Mouse (Mus musculus): ENCODE data around the gene Pkmyt1. TPM values are rescaled to one million over a fixed set of nuclear protein-coding genes. Genes with fewer than 3 reads are reported as not detected.
A peak's percentile ranks its signal among the peaks of the same experiment; 100 is the strongest.

Gene Pkmyt1
- total RNA-seq, 2 experiments from 2014 or later = 3.4 to 3.5 TPM

GRCm38 (mm10) chr17:23699131-23700077 lies 26.7 kb upstream of the Pkmyt1 start:
- 0 out of 2 replicates have a peak, but pooled peaks have one; percentile 13 for TF ChIP-seq CTCF (conservative IDR thresholded peaks at IDR 0.05)
- Histone ChIP-seq H3K4me3 (peak overlapping the region; percentile 59), H3K27ac (peak overlapping the region; percentile 71)
- DNase-seq (ENCODE audit: low spot score in 2 of 2) = no peak

- Histone ChIP-seq H3K4me3 (peak overlapping the region; percentile 59), H3K27ac (peak overlapping the region; percentile 71)
- peak; percentile 90 to 91 for DNase-seq (ENCODE audit: low spot score in 2 of 2)
- TF ChIP-seq CTCF (conservative IDR thresholded peaks at IDR 0.05) = peak; percentile 84
These were observed 26.1 kb upstream of the Pkmyt1 start for GRCm38 (mm10) chr17:23700079-23700478.

GRCm38 (mm10) chr17:23703301-23703700 lies 22.8 kb upstream of the Pkmyt1 start:
- Histone ChIP-seq H3K27ac (no peak overlapping the region), H3K4me3 (no peak overlapping the region)
- DNase-seq (ENCODE audit: low spot score in 2 of 2) = no peak
- TF ChIP-seq CTCF (conservative IDR thresholded peaks at IDR 0.05) = no peak

GRCm38 (mm10) chr17:23704741-23705140 lies 21.4 kb upstream of the Pkmyt1 start:
- peak; percentile 31 to 36 for DNase-seq (ENCODE audit: low spot score in 2 of 2)
- H3K27ac ChIP-seq = no peak overlapping the region
- no peak overlapping the region for H3K4me3 ChIP-seq
- TF ChIP-seq CTCF (conservative IDR thresholded peaks at IDR 0.05) = no peak

- Histone ChIP-seq H3K27ac (no peak overlapping the region), H3K4me3 (no peak overlapping the region)
- no peak for TF ChIP-seq CTCF (conservative IDR thresholded peaks at IDR 0.05)
- DNase-seq (ENCODE audit: low spot score in 2 of 2) = no peak
These were observed 20.5 kb upstream of the Pkmyt1 start for GRCm38 (mm10) chr17:23705525-23706104.

GRCm38 (mm10) chr17:23706212-23706611 lies 19.9 kb upstream of the Pkmyt1 start:
- no peak overlapping the region for H3K27ac ChIP-seq
- peak; percentile 96 for TF ChIP-seq CTCF (conservative IDR thresholded peaks at IDR 0.05)
- no peak overlapping the region for H3K4me3 ChIP-seq
- DNase-seq (ENCODE audit: low spot score in 2 of 2) = peak; percentile 53 to 80

GRCm38 (mm10) chr17:23717003-23717402 lies 9.1 kb upstream of the Pkmyt1 start:
- H3K4me3 ChIP-seq = no peak overlapping the region
- no peak for TF ChIP-seq CTCF (conservative IDR thresholded peaks at IDR 0.05)
- H3K27ac ChIP-seq = no peak overlapping the region
- no peak for DNase-seq (ENCODE audit: low spot score in 2 of 2)

- Histone ChIP-seq H3K27ac (no peak overlapping the region), H3K4me3 (no peak overlapping the region)
- TF ChIP-seq CTCF (conservative IDR thresholded peaks at IDR 0.05) = no peak
- no peak for DNase-seq (ENCODE audit: low spot score in 2 of 2)
These were observed 6.7 kb upstream of the Pkmyt1 start for GRCm38 (mm10) chr17:23719455-23719854.

- DNase-seq (ENCODE audit: low spot score in 2 of 2) = no peak
- H3K27ac ChIP-seq = no peak overlapping the region
- no peak overlapping the region for H3K4me3 ChIP-seq
- no peak for TF ChIP-seq CTCF (conservative IDR thresholded peaks at IDR 0.05)
These were observed 4.2 kb upstream of the Pkmyt1 start for GRCm38 (mm10) chr17:23721886-23722285.

GRCm38 (mm10) chr17:23722376-23723125 lies 3.6 kb upstream of the Pkmyt1 start, which contains the start of gene 1520401A03Rik:
Gene 1520401A03Rik, minus strand, starts transcription at chr17:23722783.
- Histone ChIP-seq H3K4me3 (no peak within 1 kb of the TSS), H3K27ac (no peak within 1 kb of the TSS)
- TF ChIP-seq CTCF (conservative IDR thresholded peaks at IDR 0.05) = no peak
- no peak for DNase-seq (ENCODE audit: low spot score in 2 of 2)

GRCm38 (mm10) chr17:23725477-23725876 lies 659 bp upstream of the Pkmyt1 start:
- TF ChIP-seq CTCF (conservative IDR thresholded peaks at IDR 0.05) = no peak
- peak overlapping the region; percentile 79; the same call in 1 of the 2 replicates for H3K4me3 ChIP-seq
- no peak for DNase-seq (ENCODE audit: low spot score in 2 of 2)
- peak overlapping the region; percentile 65 for H3K27ac ChIP-seq

GRCm38 (mm10) chr17:23726758-23727142 lies 614 bp downstream of the Pkmyt1 start:
- peak; percentile 33; the same call in 1 of the 2 replicates for TF ChIP-seq CTCF (conservative IDR thresholded peaks at IDR 0.05)
- H3K27ac ChIP-seq = peak overlapping the region; percentile 81; the same call in 1 of the 2 replicates
- DNase-seq (ENCODE audit: low spot score in 2 of 2) = peak; percentile 36 to 60
- H3K4me3 ChIP-seq = peak overlapping the region; percentile 79

- Histone ChIP-seq H3K4me3 (no peak overlapping the region), H3K27ac (no peak overlapping the region)
- DNase-seq (ENCODE audit: low spot score in 2 of 2) = no peak
- no peak for TF ChIP-seq CTCF (conservative IDR thresholded peaks at IDR 0.05)
These were observed 4.3 kb downstream of the Pkmyt1 start for GRCm38 (mm10) chr17:23730441-23730840.

Data from layer of hippocampus, adult 2 months (tissue).